Mouse (Mus musculus) NIH3T3 (cell line): ENCODE results near the gene Ccnb1.
A peak's percentile ranks its signal among the peaks of the same experiment; 100 is the strongest.
"Not testable (repeated sequence)": the region's sequence is repeated elsewhere in the genome, so short reads cannot be mapped to it uniquely, and the experiment has no call there.

Source experiments
- DNase-seq: peaks from one replicate; pipeline ENCODE4 v3.0.0-alpha.2; 2012; ENCODE audit warnings: low read depth

The Ccnb1 gene

GRCm38 (mm10) chr13:100786414-100786867 is at the start of gene Ccnb1:
Gene Ccnb1 (minus strand): TSS chr13:100786570.
- peak; percentile 95 for DNase-seq

GRCm38 (mm10) chr13:100834777-100835176 is 48.4 kb upstream of the Ccnb1 start:
- DNase-seq, result no peak

- DNase-seq, result no peak
Observed at GRCm38 (mm10) chr13:100833640-100834002, 47.3 kb upstream of the Ccnb1 start.

- peak; percentile 99 for DNase-seq
Observed at GRCm38 (mm10) chr13:100832741-100833639, 46.6 kb upstream of the Ccnb1 start, which contains the start of gene Slc30a5. Gene Slc30a5 (minus strand): TSS chr13:100833427.

- peak; percentile 18 for DNase-seq
Observed at GRCm38 (mm10) chr13:100832188-100832587, 45.8 kb upstream of the Ccnb1 start.

GRCm38 (mm10) chr13:100831123-100831522 is 44.8 kb upstream of the Ccnb1 start:
- no peak for DNase-seq

- DNase-seq, result no peak
Observed at GRCm38 (mm10) chr13:100825627-100826410, 39.4 kb upstream of the Ccnb1 start.

- no peak for DNase-seq
Observed at GRCm38 (mm10) chr13:100824916-100825315, 38.5 kb upstream of the Ccnb1 start.

GRCm38 (mm10) chr13:100824306-100824705 is 37.9 kb upstream of the Ccnb1 start:
- no peak for DNase-seq

GRCm38 (mm10) chr13:100823863-100824262 is 37.5 kb upstream of the Ccnb1 start:
- DNase-seq, result no peak

GRCm38 (mm10) chr13:100814451-100814850 is 28.1 kb upstream of the Ccnb1 start:
- no peak for DNase-seq

GRCm38 (mm10) chr13:100805776-100806175 is 19.4 kb upstream of the Ccnb1 start:
- DNase-seq, result no peak

- no peak for DNase-seq
Observed at GRCm38 (mm10) chr13:100797171-100797570, 10.8 kb upstream of the Ccnb1 start.

- DNase-seq, result no peak
Observed at GRCm38 (mm10) chr13:100789083-100789482, 2.7 kb upstream of the Ccnb1 start.

GRCm38 (mm10) chr13:100788057-100788456 is 1.7 kb upstream of the Ccnb1 start:
- not testable (repeated sequence) for DNase-seq

GRCm38 (mm10) chr13:100787316-100788010 is 1.1 kb upstream of the Ccnb1 start:
- no peak for DNase-seq

- peak; percentile 14 for DNase-seq
Observed at GRCm38 (mm10) chr13:100785806-100786413, 460 bp downstream of the Ccnb1 start.

GRCm38 (mm10) chr13:100777491-100777890 is 8.9 kb downstream of the Ccnb1 start:
- DNase-seq, result no peak

GRCm38 (mm10) chr13:100776710-100777109 is 9.7 kb downstream of the Ccnb1 start:
- DNase-seq, result no peak

GRCm38 (mm10) chr13:100776056-100776419 is 10.3 kb downstream of the Ccnb1 start:
- no peak for DNase-seq

- peak; percentile 92 for DNase-seq
Observed at GRCm38 (mm10) chr13:100775252-100776055, 10.9 kb downstream of the Ccnb1 start, which contains the start of gene Cenph. Gene Cenph (minus strand): TSS chr13:100775899.
